Mouse (Mus musculus) lung, adult 2 months (tissue): ENCODE results near the gene Lbh.

ENCODE experiments used
- CTCF ChIP-seq: fragments of 200-500 bp; IDR thresholded peaks from 2 replicates; pipeline ENCODE4 v1.5.1; 2011; ENCODE audit warnings: mild to moderate bottlenecking, low read length, control low read depth; ENCODE audit not compliant: insufficient read depth
- POLR2A ChIP-seq: fragments of 200-500 bp; IDR thresholded peaks from 2 replicates; pipeline ENCODE4 v1.6.1; 2011; ENCODE audit warnings: low read depth, mild to moderate bottlenecking, control low read depth, low read length, borderline replicate concordance; ENCODE audit errors: extremely low read depth

DNA sequence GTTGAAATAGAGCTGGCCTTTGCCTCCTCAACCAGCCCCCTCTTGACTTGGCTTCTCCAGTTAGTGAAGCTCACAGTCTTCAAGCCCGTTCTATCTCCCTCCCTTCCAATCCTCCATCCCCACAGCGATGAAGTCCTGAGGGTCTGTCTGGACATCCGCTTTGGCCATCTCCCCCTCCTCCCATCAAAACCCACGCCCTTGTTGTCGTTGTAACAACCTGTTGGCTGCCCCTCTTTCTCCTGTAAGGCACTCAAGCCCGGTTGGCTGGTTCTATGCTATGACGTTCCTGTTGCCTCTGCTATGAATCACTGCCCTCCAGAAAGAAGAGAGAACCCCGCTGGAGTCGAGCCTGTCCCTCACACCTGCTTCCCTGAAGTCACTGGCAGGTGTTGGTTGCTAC lies 10.9 kb upstream of the Lbh start:
- TF ChIP-seq CTCF, result no peak
- TF ChIP-seq POLR2A, result no peak
